Mouse (Mus musculus) testis, adult 2 months (tissue): ENCODE measurements around the gene Ralgps1.

Experiments
- CTCF ChIP-seq: fragments of 200-500 bp; IDR thresholded peaks from 2 replicates; pipeline ENCODE4 v1.5.1; 2012; ENCODE audit warnings: low read depth, mild to moderate bottlenecking, inconsistent platforms, low read length, moderate library complexity; ENCODE audit not compliant: control insufficient read depth, insufficient read depth, insufficient replicate concordance
- POLR2A ChIP-seq: fragments of 200-500 bp; IDR thresholded peaks from 2 replicates; pipeline ENCODE4 v1.6.1; 2012; ENCODE audit warnings: low read depth, mild to moderate bottlenecking, inconsistent platforms, low read length, moderate library complexity; ENCODE audit not compliant: control insufficient read depth

- TF ChIP-seq CTCF (no peak), POLR2A (no peak)
Measured at GRCm38 (mm10) chr2:33319934-33320333, 51.4 kb downstream of the Ralgps1 start.
